Mouse (Mus musculus): ENCODE measurements around the gene Mrpl52.

The Mrpl52 gene

DNA sequence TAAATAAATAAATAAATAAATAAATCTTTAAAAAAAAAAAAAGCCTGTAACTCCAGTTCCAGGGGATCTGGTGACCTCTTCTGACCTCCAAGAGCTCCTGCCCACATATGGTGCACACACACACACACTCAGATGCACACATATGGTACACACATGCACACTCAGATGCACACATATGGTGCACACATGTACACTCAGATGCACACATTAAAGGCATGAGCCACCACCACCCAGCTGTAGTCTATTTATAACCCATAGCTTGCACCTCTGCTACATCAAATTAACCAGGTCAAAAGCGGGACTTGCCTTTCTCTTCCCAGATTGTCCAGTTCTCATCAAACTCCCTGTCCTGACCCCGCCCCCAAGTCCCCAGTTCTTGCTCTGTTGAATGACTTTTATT is 5.7 kb upstream of the Mrpl52 start:
- H3K36me3 ChIP-seq (ENCODE audit: control insufficient read depth, insufficient read depth, low read length, poor library complexity, severe bottlenecking), result no peaks in the 10 kb centered on the region
- no peaks in the 10 kb centered on the region for H3K27me3 ChIP-seq (ENCODE audit: control insufficient read depth, insufficient read depth, low read length, poor library complexity, severe bottlenecking)
- DNase-seq (ENCODE audit: low read depth, low spot score), result no peak

DNA sequence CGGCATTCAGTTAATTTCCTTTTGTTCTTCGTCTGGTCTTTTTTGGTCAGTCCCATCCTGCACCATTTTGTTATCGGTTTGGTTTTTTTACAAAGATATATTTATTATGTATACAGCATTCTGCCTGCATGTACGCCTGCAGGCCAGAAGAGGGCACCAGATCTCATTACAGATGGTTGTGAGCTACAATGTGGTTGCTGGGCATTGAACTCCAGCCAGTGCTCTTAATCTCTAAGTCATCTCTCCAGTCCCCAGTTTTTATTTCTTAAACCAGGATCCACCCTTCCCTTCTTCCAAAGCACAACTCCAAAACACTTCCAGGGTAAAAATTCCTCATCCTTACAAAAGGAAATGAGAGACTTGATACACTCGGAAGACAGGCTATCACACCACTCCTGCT is 3.3 kb upstream of the Mrpl52 start:
- no peaks in the 10 kb centered on the region for H3K27me3 ChIP-seq (ENCODE audit: control insufficient read depth, insufficient read depth, low read length, poor library complexity, severe bottlenecking)
- no peaks in the 10 kb centered on the region for H3K36me3 ChIP-seq (ENCODE audit: control insufficient read depth, insufficient read depth, low read length, poor library complexity, severe bottlenecking)
- DNase-seq (ENCODE audit: low read depth, low spot score), result peak; percentile 57

DNA sequence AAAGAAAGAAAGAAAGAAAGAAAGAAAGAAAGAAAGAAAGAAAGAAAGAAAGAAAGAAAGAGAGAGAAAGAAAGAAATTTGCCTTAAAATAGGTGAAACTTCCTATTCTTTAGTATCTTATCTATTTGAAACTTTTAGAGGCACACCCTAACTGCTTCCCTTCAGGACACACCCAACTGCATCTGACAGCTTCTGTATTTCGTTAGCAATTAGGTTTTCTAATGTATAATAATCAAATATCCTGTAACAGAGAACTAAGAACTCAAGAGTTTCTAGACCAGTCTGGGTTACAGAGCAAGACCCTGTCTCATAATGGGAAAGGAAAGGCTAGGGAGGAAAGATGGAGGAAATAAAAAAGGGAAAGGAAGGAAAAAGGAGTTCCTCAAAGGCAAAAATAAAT is 2.1 kb upstream of the Mrpl52 start:
- no peaks in the 10 kb centered on the region for H3K27me3 ChIP-seq (ENCODE audit: control insufficient read depth, insufficient read depth, low read length, poor library complexity, severe bottlenecking)
- no peak for DNase-seq (ENCODE audit: low read depth, low spot score)

DNA sequence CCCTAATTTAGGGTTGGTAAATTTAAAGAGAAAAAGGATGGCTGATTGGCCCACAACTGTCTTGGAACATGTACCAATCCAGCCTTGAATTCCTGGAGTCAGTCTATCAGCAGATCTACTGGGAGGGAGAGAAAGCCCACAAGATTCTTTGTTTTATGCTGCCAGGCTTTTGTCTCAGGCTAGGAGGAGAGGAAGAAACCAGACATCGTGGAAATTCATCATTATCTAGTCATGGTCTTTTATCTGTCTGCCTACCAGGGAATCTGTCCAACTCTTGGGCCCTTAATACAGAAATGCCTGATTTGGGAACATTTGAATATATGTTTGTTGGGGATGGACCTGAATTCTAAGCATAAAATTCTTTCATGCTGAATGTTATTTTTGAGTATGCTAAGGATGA is 1.2 kb upstream of the Mrpl52 start:
- H3K36me3 ChIP-seq (ENCODE audit: control insufficient read depth, insufficient read depth, low read length, poor library complexity, severe bottlenecking), result no peaks in the 10 kb centered on the region
- DNase-seq (ENCODE audit: low read depth, low spot score), result no peak
- H3K27me3 ChIP-seq (ENCODE audit: control insufficient read depth, insufficient read depth, low read length, poor library complexity, severe bottlenecking), result no peaks in the 10 kb centered on the region

More for the DNA sequence above, 2.1 kb upstream of the Mrpl52 start:
- no peaks in the 10 kb centered on the region for H3K36me3 ChIP-seq (ENCODE audit: control insufficient read depth, insufficient read depth, low read length, poor library complexity, severe bottlenecking)

- peak; percentile 43 for DNase-seq (ENCODE audit: low read depth, low spot score)
- H3K27me3 ChIP-seq (ENCODE audit: control insufficient read depth, insufficient read depth, low read length, poor library complexity, severe bottlenecking), result no peaks in the 10 kb centered on the region
- H3K36me3 ChIP-seq (ENCODE audit: control insufficient read depth, insufficient read depth, low read length, poor library complexity, severe bottlenecking), result no peaks in the 10 kb centered on the region
Observed at GRCm38 (mm10) chr14:54426003-54426688, 563 bp upstream of the Mrpl52 start.

DNA sequence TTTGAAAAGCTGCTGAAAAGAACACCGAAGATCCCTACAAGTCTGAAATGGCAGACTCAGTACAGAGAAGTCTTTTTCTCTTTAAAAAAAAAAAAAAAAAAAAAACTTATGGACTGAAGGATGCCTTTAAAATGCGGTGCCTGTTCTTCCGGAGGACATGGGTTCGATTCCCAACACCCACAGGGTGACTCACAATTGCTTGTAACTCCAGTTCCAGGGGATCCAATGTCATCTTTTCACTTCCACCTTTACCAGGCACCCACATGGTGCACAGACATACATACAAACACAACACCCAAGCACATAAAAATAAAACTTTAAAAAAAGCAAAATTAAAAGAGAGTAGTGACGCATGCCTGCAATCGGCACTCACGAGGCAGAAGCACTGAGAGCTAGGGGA is 987 bp downstream of the Mrpl52 start:
- Histone ChIP-seq H3K27me3 (ENCODE audit: control insufficient read depth, insufficient read depth, low read length, poor library complexity, severe bottlenecking) (no peaks in the 10 kb centered on the region), H3K36me3 (ENCODE audit: control insufficient read depth, insufficient read depth, low read length, poor library complexity, severe bottlenecking) (no peaks in the 10 kb centered on the region)
- no peak for DNase-seq (ENCODE audit: low read depth, low spot score)

DNA sequence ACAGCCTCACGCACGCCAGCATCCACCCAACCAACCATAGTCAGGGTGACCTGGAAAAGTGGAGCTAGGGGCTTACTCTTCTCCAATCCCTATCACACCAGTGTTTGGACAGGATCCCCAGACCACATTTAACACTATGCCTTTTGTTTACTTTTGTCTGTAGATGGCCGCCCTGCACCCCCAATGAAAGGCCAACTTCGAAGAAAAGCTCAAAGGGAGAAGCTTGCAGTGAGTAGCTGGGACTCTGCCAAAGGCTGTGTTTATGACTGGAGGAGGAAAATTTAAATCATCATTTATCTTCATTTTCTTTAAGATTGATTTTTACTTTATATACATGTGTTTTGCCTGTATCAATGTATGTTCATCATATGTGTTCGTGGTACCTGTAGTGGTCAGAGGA is 1.7 kb downstream of the Mrpl52 start:
- no peak for DNase-seq (ENCODE audit: low read depth, low spot score)
- Histone ChIP-seq H3K36me3 (ENCODE audit: control insufficient read depth, insufficient read depth, low read length, poor library complexity, severe bottlenecking) (no peaks in the 10 kb centered on the region), H3K27me3 (ENCODE audit: control insufficient read depth, insufficient read depth, low read length, poor library complexity, severe bottlenecking) (no peaks in the 10 kb centered on the region)

- DNase-seq (ENCODE audit: low read depth, low spot score), result no peak
- H3K36me3 ChIP-seq (ENCODE audit: control insufficient read depth, insufficient read depth, low read length, poor library complexity, severe bottlenecking), result no peaks in the 10 kb centered on the region
- H3K27me3 ChIP-seq (ENCODE audit: control insufficient read depth, insufficient read depth, low read length, poor library complexity, severe bottlenecking), result no peaks in the 10 kb centered on the region
Observed at GRCm38 (mm10) chr14:54429332-54430093, 2.8 kb downstream of the Mrpl52 start.

DNA sequence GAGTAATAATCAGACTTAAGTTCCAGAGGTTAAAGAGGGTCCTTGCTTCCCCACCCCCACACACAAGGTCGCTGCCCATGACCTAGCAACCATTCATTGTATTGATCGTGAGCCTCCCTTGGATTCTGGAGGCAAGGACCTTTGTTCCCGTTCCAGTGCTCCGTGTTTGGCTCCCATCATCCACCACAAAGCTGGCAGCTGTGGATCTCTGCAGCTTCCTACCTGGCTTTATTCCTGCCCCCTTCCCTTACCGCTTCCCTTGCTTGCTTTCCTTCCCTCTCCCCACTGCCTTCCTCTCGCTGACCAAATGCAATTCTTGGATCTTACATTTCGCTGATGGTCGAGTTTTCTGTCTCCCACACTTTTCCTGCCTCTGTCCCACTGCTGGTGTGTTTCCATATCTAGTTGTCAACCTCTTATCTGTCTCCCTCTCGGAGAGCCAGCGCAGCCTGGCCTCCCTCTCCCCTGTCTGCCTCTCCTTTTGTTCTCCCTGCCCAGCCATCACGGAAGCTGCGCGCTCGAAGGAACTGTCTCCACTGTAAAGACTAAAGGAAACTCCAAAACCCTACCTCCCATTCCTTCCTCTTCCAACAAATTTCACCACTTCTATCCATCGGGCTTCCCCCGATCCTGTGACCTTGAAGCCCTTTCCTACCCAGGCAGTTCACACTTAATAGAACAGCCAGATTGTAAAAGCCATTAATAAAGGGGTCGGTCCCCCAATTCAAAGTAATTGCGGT is 3.9 kb downstream of the Mrpl52 start:
- Histone ChIP-seq H3K36me3 (ENCODE audit: control insufficient read depth, insufficient read depth, low read length, poor library complexity, severe bottlenecking) (no peaks in the 10 kb centered on the region), H3K27me3 (ENCODE audit: control insufficient read depth, insufficient read depth, low read length, poor library complexity, severe bottlenecking) (no peaks in the 10 kb centered on the region)
- DNase-seq (ENCODE audit: low read depth, low spot score), result no peak

DNA sequence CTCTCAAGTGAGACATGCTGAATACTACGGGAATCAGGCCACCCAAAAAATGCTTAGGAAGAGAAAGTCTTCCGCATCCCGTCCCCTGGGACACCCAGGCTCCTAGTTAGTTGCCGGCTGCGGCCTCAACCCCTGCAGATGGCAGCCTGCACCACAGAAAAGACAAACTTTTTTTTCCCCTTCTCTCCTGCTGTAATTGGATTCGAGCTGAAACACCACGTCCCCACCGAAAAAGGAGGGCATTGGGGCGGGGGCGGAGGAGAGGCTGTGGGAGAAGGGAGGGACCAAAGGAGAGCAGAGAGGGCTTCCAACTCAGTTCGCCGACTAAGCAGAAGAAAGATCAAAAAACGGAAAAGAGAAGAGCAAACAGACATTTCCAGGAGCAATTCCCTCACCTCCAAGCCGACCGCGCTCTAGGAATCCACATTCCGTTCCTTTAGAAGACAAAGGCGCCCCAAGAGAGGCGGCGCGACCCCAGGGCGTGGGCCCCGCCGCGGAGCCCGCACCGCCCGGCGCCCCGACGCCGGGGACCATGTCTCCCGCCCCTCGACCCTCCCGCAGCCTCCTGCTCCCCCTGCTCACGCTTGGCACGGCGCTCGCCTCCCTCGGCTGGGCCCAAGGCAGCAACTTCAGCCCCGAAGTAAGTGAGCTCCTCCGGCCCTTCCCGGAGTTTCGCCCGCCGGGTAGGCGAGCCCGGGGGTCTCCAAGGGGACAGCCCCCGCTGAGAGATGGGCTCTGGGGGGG is 4.8 kb downstream of the Mrpl52 start, which contains the start of gene Mmp14:
Mmp14 (plus strand) TSS at position 279 of the 744 bp plus-strand sequence.
- H3K27me3 ChIP-seq (ENCODE audit: control insufficient read depth, insufficient read depth, low read length, poor library complexity, severe bottlenecking), result no peaks in the 10 kb centered on the region
- no peaks in the 10 kb centered on the region for H3K36me3 ChIP-seq (ENCODE audit: control insufficient read depth, insufficient read depth, low read length, poor library complexity, severe bottlenecking)
- no peak for DNase-seq (ENCODE audit: low read depth, low spot score)

GRCm38 (mm10) chr14:54432078-54432836 is 5.5 kb downstream of the Mrpl52 start:
- no peaks in the 10 kb centered on the region for H3K36me3 ChIP-seq (ENCODE audit: control insufficient read depth, insufficient read depth, low read length, poor library complexity, severe bottlenecking)
- peak; percentile 51 for DNase-seq (ENCODE audit: low read depth, low spot score)
- no peaks in the 10 kb centered on the region for H3K27me3 ChIP-seq (ENCODE audit: control insufficient read depth, insufficient read depth, low read length, poor library complexity, severe bottlenecking)

DNA sequence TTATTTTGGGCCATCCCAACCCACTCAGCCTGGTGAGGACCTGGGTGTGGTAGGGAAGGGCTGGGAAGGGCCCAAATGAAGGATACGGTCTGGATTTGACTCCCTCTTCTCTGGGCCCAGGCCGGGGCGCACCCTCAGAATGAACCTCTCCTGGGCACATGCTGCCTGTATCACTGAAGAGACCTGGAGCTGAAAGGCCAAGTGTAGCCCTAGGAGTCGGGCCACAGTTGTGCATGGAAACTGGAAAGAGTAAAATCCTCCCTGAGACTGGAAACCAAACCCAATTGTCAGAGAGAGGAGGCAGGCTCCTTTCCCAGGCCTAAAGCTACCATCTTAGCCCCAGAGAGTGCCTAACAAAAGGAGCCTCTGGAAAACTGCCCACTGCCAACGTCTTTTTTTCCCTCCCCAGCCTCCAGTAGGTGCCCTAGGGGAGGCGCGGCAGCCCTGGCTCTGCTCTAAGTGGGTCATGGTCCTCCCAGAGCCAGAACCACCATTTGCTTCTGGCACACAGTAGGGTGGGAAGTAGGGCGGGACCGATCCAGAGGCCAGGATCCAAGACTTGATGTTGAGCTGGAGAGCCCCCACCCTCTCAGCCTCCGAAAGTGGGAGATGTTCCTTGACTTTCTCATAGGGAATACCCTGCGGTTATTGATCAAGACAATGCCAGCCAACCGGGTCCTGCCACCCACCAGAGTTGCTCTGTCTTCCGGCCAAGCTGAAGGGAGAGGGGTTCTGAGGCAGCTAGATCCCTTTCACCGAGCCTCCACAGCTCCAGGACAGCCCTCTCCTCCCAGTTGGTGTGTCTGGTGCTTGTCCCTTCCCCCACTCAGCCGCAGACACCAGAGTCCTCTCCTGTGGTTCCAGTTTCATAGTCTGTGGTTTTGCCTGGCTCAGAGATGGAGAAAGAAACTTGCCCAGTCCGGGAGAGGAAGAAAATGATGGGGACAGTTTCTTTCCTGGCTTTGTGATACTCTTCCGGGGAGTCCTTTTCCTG is 6.4 kb downstream of the Mrpl52 start:
- no peak for DNase-seq (ENCODE audit: low read depth, low spot score)
- Histone ChIP-seq H3K27me3 (ENCODE audit: control insufficient read depth, insufficient read depth, low read length, poor library complexity, severe bottlenecking) (no peaks in the 10 kb centered on the region), H3K36me3 (ENCODE audit: control insufficient read depth, insufficient read depth, low read length, poor library complexity, severe bottlenecking) (no peaks in the 10 kb centered on the region)

DNA sequence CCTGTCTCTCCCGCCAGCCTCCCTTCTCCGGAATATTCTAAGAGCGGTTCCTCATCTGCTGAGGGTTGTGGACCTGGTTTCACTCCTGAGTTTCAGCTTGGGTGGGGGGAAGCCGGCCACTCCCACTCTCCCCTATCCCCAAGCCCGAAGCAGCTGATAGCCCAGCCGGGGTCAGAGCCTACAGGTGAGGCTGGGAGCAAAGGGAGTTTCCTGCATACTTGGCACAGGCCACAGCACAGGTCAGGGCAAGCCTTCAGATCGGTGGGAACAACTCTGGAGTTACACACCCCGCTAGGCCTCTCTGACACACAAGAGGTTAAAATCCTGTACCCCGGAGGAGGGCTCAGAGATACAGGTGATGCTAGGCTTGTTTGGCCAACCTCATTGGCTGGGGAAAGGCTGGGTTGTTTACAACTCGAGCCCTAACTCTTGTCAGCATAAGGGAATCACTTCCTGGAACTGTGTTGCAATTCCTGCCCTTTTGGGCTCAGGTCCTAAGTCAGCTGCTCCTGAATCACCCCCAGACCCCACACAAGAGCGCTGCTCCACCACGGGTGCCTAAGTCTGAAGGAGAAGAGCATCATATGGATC is 7.3 kb downstream of the Mrpl52 start:
- H3K36me3 ChIP-seq (ENCODE audit: control insufficient read depth, insufficient read depth, low read length, poor library complexity, severe bottlenecking), result no peaks in the 10 kb centered on the region
- no peaks in the 10 kb centered on the region for H3K27me3 ChIP-seq (ENCODE audit: control insufficient read depth, insufficient read depth, low read length, poor library complexity, severe bottlenecking)
- DNase-seq (ENCODE audit: low read depth, low spot score), result no peak
